Mouse (Mus musculus) heart, embryonic 13.5 days (tissue): ENCODE results near the gene Hs6st3. TPM values are rescaled to one million over a fixed set of nuclear protein-coding genes. Genes with fewer than 3 reads are reported as not detected.

Source experiments
- ATAC-seq: fragments of 200-750 bp; cut with Nextera tagmentation; 2 replicates; pipeline ENCODE4 v1.8.0; 2017; ENCODE audit warnings: moderate TSS enrichment; ENCODE audit not compliant: insufficient number of reproducible peaks, low FRiP score, low TSS enrichment; ENCODE audit errors: extremely low read depth
- H3K27ac ChIP-seq: fragments of 300-500 bp; sonication (generic); replicated peaks from 2 replicates; pipeline ENCODE4 v1.5.1; 2015; ENCODE audit warnings: moderate library complexity, mild to moderate bottlenecking, inconsistent platforms
- H3K27me3 ChIP-seq: fragments of 300-500 bp; sonication (generic); replicated peaks from 2 replicates; pipeline ENCODE4 v1.6.1; 2015; ENCODE audit warnings: mild to moderate bottlenecking, inconsistent platforms
- H3K36me3 ChIP-seq: fragments of 300-500 bp; sonication (generic); 2 replicates; pipeline ENCODE4 v1.6.1; 2015; ENCODE audit warnings: mild to moderate bottlenecking, inconsistent platforms
- H3K4me1 ChIP-seq: fragments of 300-500 bp; sonication (generic); 2 replicates; pipeline ENCODE4 v1.6.1; 2015; ENCODE audit warnings: inconsistent platforms
- H3K4me2 ChIP-seq: fragments of 300-500 bp; sonication (generic); 2 replicates; pipeline ENCODE4 v1.6.1; 2015; ENCODE audit warnings: inconsistent platforms, mild to moderate bottlenecking, moderate library complexity
- H3K4me3 ChIP-seq: fragments of 300-500 bp; sonication (generic); 2 replicates; pipeline ENCODE4 v1.5.1; 2015; ENCODE audit warnings: moderate library complexity, mild to moderate bottlenecking, inconsistent platforms
- H3K9ac ChIP-seq: fragments of 300-500 bp; sonication (generic); 2 replicates; pipeline ENCODE4 v1.6.1; 2015; ENCODE audit warnings: inconsistent platforms, mild to moderate bottlenecking, moderate library complexity
- H3K9me3 ChIP-seq: fragments of 300-500 bp; sonication (generic); 2 replicates; pipeline ENCODE4 v1.6.1; 2016; ENCODE audit warnings: inconsistent platforms
- WGBS: fragments of 180-500 bp; shearing (Covaris S2); methylation state at CpG from one replicate; pipeline ENCODE4 v1.1.7; 2015; ENCODE audit warnings: mixed read lengths; 5-methylcytosine and 5-hydroxymethylcytosine counted together
- polyA plus RNA-seq: library from polyadenylated mRNA; unstranded; fragments of >200 nt; fragmentation: Nextera tagmentation; extraction: Ambion mirVana; gene quantifications from 2 replicates; pipeline ENCODE4 v1.2.1, GENCODE M21; 2015

Hs6st3 gene
- polyA plus RNA-seq, 1 experiment from 2014 or later = not detected

DNA sequence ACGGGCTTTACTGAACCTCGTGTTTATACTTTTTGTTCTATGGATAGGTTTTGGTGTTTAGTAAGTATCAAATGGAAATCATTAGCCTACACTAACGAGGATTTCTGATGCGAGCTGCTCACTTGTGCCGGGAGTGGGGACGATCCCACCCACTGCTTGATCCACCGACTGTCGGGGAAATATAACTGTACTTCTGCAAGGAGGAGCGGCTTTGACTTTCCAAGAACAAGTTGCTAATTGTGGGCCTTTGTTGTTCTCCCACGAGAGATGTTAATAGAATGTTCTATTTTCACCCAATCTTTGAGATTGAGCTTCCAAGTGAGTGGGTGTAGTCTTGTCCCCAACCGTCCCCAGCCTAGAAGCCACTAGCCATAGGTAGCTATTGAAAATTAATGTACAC lies 209.1 kb downstream of the Hs6st3 start:
- Histone ChIP-seq H3K4me1 (no peaks in the 10 kb centered on the region), H3K4me2 (no peak overlapping the region), H3K9me3 (no peaks in the 10 kb centered on the region), H3K4me3 (no peak overlapping the region), H3K36me3 (no peaks in the 10 kb centered on the region), H3K27ac (no peak overlapping the region), H3K27me3 (no peaks in the 10 kb centered on the region), H3K9ac (no peak overlapping the region)
- no peak for ATAC-seq
- WGBS = 83% methylated on average over 11 of the region's 11 CpGs

DNA sequence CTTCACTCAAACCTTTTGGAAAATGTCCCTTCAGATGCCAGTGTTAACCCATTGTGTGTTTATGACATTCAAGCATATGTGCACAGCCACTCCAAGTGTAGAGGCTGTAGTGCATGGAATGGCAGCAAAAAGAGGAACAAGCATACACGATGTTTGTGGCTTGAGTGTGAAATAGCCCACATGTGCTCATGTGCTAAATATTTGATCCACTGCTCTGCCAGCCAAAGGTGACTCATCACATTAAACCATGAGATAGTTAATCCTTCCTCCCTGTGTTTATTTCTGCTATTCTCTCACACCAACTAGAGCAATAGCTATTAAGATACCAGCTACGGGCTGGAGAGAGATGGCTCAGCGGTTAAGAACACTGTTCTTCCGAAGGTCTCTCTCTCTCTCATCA lies 223.3 kb downstream of the Hs6st3 start:
- H3K9ac ChIP-seq = no peak overlapping the region
- no peaks in the 10 kb centered on the region for H3K36me3 ChIP-seq
- no peaks in the 10 kb centered on the region for H3K9me3 ChIP-seq
- no peak overlapping the region for H3K27ac ChIP-seq
- no peaks in the 10 kb centered on the region for H3K27me3 ChIP-seq
- H3K4me1 ChIP-seq = no peaks in the 10 kb centered on the region
- H3K4me3 ChIP-seq = no peak overlapping the region
- 81% methylated on average over 4 of the region's 4 CpGs for WGBS
- no peak for ATAC-seq
- no peak overlapping the region for H3K4me2 ChIP-seq

DNA sequence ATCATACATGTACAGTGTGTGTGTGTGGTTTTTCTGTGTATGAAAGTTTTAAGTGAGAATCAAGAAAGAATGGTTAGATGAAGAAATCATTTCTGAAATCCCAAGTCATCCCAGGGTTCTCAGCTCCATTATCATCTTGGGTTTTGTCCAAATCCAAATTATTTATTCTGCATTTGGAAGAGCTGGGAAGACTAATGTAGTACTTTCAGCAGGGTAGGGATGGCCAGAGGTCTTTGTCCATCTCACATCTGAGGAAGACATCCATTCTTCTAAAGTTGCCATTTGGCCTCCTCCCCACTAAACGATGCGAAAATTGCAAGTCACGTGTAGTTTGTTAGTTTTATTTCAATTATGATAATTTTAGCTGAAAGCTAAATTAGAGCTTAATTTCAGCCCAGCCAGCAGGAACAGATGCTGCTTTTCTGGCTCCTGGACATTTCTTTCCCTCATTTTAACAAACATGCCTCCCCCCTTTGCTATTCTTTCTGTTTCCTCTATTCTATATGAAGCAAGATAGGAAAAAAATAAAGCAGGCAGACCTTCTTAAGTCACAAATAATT lies 229.8 kb downstream of the Hs6st3 start:
- Histone ChIP-seq H3K9ac (no peak overlapping the region), H3K4me2 (no peak overlapping the region), H3K36me3 (no peaks in the 10 kb centered on the region), H3K27me3 (no peaks in the 10 kb centered on the region), H3K27ac (no peak overlapping the region), H3K4me3 (no peak overlapping the region), H3K4me1 (no peaks in the 10 kb centered on the region), H3K9me3 (no peaks in the 10 kb centered on the region)
- no peak for ATAC-seq
- WGBS = 81% methylated on average over 3 of the region's 3 CpGs

DNA sequence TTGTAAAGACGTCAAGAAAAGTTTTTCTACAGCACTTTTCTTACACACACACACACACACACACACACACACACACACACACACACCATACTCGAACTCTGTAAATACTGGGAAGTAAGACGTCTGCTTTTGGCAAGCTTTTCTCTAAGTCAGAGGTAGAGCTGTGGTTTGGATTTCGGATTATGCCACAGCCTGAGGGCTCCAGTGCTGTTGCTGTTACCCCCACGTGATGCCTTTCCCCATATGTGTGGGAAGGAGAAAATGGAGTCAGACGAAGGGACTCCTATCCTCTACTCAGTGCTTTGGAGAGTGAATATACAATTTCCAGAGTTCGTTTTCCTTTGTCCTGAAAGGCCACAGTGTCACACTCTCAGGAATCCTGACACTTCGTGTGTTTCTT lies 231.1 kb downstream of the Hs6st3 start:
- H3K27ac ChIP-seq = no peak overlapping the region
- no peak overlapping the region for H3K4me3 ChIP-seq
- H3K27me3 ChIP-seq = no peaks in the 10 kb centered on the region
- H3K36me3 ChIP-seq = no peaks in the 10 kb centered on the region
- no peak for ATAC-seq
- no peaks in the 10 kb centered on the region for H3K4me1 ChIP-seq
- H3K9me3 ChIP-seq = no peaks in the 10 kb centered on the region
- no peak overlapping the region for H3K4me2 ChIP-seq
- no peak overlapping the region for H3K9ac ChIP-seq
- WGBS = 65% methylated on average over 8 of the region's 8 CpGs

DNA sequence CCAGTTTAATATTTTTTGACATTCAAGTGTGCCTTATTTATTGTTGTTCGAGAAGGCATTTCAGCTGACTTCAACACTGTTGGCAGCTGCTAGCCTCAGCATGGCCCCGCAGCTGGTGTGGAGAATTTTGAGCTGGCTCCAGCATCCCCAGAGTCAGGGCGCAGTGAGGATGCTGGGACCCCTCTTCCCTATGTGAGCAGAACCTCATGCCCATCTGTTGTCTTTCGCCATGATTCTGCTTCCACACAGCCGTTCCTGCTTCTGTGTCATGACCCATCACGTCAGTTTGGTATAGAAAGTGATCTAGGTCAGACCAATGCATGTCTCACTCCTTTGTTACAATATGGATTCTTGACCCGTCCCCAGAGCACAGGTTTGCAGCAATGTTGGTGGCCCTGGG lies 231.9 kb downstream of the Hs6st3 start:
- H3K36me3 ChIP-seq = no peaks in the 10 kb centered on the region
- no peaks in the 10 kb centered on the region for H3K9me3 ChIP-seq
- no peak overlapping the region for H3K9ac ChIP-seq
- no peak overlapping the region for H3K4me3 ChIP-seq
- H3K4me1 ChIP-seq = no peaks in the 10 kb centered on the region
- no peak overlapping the region for H3K27ac ChIP-seq
- no peak overlapping the region for H3K4me2 ChIP-seq
- 80% methylated on average over 7 of the region's 7 CpGs for WGBS
- no peak for ATAC-seq
- no peaks in the 10 kb centered on the region for H3K27me3 ChIP-seq

DNA sequence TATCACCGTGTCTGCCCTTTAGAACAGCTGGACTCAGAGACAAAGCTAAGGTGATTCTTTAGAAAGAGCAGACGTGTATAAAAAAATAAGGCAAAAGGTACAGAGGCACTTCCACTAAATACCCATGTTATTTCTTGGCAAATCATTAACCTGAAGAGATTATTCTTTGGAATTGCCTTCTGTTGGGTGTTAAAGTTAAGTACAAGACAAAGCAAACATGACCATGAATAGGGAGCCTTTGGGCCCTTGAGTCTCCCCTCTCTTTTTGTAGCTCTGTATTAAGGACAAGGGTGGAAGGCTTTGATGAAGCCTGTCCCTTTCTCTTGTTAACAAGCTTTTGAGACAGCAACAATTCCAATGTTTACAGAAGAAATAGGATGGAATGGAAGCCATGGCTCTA lies 241.2 kb downstream of the Hs6st3 start:
- no peak for ATAC-seq

DNA sequence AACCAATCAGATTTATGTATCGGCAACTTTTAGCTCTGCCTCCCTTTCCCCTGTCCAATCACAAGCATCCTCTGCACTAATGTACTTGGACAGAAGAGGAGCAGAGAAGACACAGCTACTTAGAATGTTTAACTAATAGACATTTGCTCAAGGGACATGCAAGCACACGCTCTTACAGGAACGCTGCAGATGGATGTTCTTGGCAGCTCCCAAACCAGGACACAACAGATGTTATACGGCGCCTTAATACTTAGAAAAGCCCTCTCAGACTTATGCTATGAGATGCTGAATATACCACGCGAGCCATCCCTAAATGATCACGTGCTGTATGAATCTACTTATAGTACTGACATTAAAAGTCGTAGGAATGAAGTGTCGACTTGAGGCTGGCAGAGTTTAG lies 263.5 kb downstream of the Hs6st3 start:
- no peaks in the 10 kb centered on the region for H3K27me3 ChIP-seq
- WGBS = 75% methylated on average over 10 of the region's 10 CpGs
- H3K4me1 ChIP-seq = no peaks in the 10 kb centered on the region
- no peaks in the 10 kb centered on the region for H3K36me3 ChIP-seq
- no peak overlapping the region for H3K27ac ChIP-seq
- ATAC-seq = no peak
- H3K4me3 ChIP-seq = no peak overlapping the region
- H3K9ac ChIP-seq = no peak overlapping the region
- no peak overlapping the region for H3K4me2 ChIP-seq
- H3K9me3 ChIP-seq = no peaks in the 10 kb centered on the region

More for the DNA sequence above, 241.2 kb downstream of the Hs6st3 start:
- 0 out of 2 replicates have a peak, but pooled peaks cover 3% of the 10 kb centered on the region for H3K9me3 ChIP-seq
- H3K4me1 ChIP-seq = no peaks in the 10 kb centered on the region
- H3K36me3 ChIP-seq = no peaks in the 10 kb centered on the region
- no peak overlapping the region for H3K4me3 ChIP-seq
- H3K27ac ChIP-seq = no peak overlapping the region
- no peak overlapping the region for H3K9ac ChIP-seq
- 68% methylated on average over 2 of the region's 2 CpGs for WGBS
- no peaks in the 10 kb centered on the region for H3K27me3 ChIP-seq
- H3K4me2 ChIP-seq = no peak overlapping the region

DNA sequence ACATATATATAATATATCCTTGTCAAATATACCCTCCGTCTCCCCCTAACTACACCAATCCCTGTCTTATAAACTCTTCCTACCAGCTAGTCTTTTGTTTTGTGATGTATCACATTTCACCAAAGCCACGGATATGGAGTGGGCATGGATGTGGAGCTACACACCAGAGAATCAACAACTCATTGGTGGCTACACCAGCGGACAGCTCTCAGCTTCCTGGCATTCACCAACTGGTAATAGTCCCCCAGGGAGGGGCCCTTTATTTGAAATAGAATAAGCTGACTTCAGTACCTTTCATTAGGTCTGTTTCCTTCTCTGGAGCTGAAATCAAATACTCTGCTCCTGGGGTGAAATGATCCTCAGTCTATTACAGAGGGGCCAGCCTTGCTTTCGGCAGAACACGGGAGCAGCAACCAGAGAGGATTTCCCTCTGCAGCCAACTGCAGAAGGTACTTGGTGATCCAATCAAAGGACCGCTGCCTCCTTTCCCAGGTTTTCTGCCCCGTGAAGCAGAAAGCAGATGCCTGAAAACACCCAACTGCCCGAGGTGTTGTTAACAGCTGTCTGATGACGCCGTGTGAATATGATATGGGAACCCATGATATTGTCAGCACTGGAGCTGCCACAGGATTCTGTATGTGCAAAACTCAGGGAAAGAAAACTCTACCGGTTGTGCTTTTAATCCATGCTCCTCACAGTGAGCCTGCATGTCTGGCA lies 271.4 kb downstream of the Hs6st3 start:
- Histone ChIP-seq H3K27ac (no peak overlapping the region), H3K9me3 (no peaks in the 10 kb centered on the region), H3K9ac (no peak overlapping the region), H3K4me3 (no peak overlapping the region), H3K4me1 (no peaks in the 10 kb centered on the region), H3K4me2 (no peak overlapping the region), H3K27me3 (no peaks in the 10 kb centered on the region), H3K36me3 (no peaks in the 10 kb centered on the region)
- 60% methylated on average over 11 of the region's 11 CpGs for WGBS
- ATAC-seq = no peak

DNA sequence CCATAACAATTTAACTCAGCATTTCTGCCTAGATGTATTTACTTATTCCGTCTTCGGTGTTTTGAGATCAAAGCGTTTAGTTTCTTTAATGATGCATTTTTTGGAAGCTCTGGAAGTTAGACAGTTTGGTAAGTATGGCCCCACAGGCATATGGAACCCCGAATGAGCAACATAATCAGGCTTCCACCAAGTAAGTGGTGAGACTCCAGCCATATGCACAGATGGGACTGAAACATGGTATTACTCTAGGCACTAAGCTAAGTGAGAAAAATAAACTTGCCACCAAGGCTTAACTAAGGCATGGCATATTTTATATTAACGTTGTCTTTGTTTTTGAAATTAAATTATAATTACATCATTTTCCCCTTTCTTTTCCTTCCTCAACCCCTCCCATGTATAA lies 284.8 kb downstream of the Hs6st3 start:
- no peak overlapping the region for H3K4me3 ChIP-seq
- 80% methylated on average over 5 of the region's 5 CpGs for WGBS
- H3K27ac ChIP-seq = no peak overlapping the region
- no peak overlapping the region for H3K4me2 ChIP-seq
- no peaks in the 10 kb centered on the region for H3K9me3 ChIP-seq
- no peak overlapping the region for H3K9ac ChIP-seq
- no peaks in the 10 kb centered on the region for H3K27me3 ChIP-seq
- no peak for ATAC-seq
- H3K36me3 ChIP-seq = no peaks in the 10 kb centered on the region
- H3K4me1 ChIP-seq = no peaks in the 10 kb centered on the region

DNA sequence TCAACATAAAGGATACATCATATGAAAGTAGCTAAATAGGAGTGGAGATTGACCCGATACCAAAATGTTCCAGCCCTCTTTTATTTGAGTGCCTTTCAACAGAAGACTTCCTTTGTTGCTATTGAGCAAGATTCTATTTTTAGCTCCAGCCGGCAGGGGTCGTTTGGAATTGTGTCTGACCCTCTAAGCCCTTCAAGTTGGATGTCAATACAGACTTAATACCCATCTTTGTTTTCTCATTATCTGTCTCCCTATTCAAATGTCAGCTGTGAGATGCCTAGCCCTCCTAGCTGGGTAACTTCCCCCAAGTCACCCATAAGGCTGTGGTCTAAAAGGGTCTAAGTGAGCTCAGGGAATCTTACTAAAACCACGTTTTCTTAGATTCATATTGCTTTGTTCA lies 312.3 kb downstream of the Hs6st3 start:
- Histone ChIP-seq H3K4me3 (no peak overlapping the region), H3K27me3 (no peaks in the 10 kb centered on the region), H3K9me3 (no peaks in the 10 kb centered on the region), H3K4me1 (no peaks in the 10 kb centered on the region), H3K27ac (no peak overlapping the region), H3K4me2 (no peak overlapping the region), H3K36me3 (no peaks in the 10 kb centered on the region), H3K9ac (no peak overlapping the region)
- no peak for ATAC-seq
- WGBS = 24% methylated on average over 4 of the region's 4 CpGs

DNA sequence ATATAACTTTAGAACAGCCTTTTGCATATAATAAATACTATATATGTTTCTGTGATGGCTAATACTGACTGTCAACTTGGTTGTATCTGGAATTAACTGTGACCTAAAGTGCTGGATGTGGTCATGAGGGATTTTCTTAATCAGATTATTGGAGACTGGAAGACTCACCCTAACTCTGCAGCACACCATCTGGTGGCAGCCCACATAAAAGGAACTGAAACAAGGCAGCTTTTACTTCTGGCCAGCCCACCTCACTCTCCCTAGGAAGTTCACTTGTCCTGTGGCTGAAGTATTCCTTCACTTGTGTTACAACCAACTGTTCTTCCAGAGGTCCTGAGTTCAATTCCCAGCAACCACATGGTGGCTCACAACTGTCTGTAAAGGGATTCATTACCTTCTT lies 313.5 kb downstream of the Hs6st3 start:
- no peaks in the 10 kb centered on the region for H3K27me3 ChIP-seq
- H3K9me3 ChIP-seq = no peaks in the 10 kb centered on the region
- H3K4me1 ChIP-seq = no peaks in the 10 kb centered on the region
- H3K4me3 ChIP-seq = no peak overlapping the region
- no peaks in the 10 kb centered on the region for H3K36me3 ChIP-seq
- ATAC-seq = no peak
- H3K9ac ChIP-seq = no peak overlapping the region
- no peak overlapping the region for H3K27ac ChIP-seq
- H3K4me2 ChIP-seq = no peak overlapping the region

DNA sequence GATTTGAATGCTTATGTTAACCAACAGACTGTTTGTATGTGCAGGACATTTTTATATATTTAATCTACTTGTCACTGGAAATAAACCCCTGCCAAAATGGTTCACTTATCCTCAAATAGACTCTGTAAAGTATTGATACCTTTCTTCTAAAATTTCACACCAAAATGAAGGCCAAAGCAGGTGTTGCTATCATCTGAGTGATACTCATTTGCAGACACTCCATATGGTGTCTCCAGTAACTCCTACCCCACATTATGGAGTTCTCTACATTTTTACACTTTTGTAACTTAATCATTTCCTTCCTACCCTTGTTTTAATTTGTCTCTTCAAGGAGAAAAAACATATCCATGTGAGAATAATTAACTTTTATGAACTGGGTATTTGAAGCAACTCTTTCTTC lies 314.2 kb downstream of the Hs6st3 start:
- H3K9me3 ChIP-seq = no peaks in the 10 kb centered on the region
- H3K27me3 ChIP-seq = no peaks in the 10 kb centered on the region
- no peak overlapping the region for H3K27ac ChIP-seq
- H3K36me3 ChIP-seq = no peaks in the 10 kb centered on the region
- H3K4me3 ChIP-seq = no peak overlapping the region
- H3K4me1 ChIP-seq = no peaks in the 10 kb centered on the region
- H3K9ac ChIP-seq = no peak overlapping the region
- no peak overlapping the region for H3K4me2 ChIP-seq
- no peak for ATAC-seq
